Mouse (Mus musculus) Patski (cell line): ENCODE measurements around the gene Lsr. TPM values are rescaled to one million over a fixed set of nuclear protein-coding genes. Genes with fewer than 3 reads are reported as not detected.
A peak's percentile ranks its signal among the peaks of the same experiment; 100 is the strongest.

Source experiments
- ATAC-seq: fragments of 100-300 bp; one replicate; pipeline ENCODE4 v1.8.0; 2021
- CTCF ChIA-PET: fragments of 350-600 bp; sonication (Branson Sonifier 250); formaldehyde crosslinking; loops from one replicate; lab custom pipeline; 2022; ENCODE audit warnings: inconsistent platforms; lab: Charles Lee
- POLR2A ChIA-PET: fragments of 350-600 bp; sonication (Branson Sonifier 250); formaldehyde crosslinking; loops from one replicate; lab custom pipeline; 2022; ENCODE audit warnings: antibody characterized with exemption, inconsistent platforms; lab: Charles Lee
- DNase-seq: peaks from one replicate; pipeline ENCODE4 v3.0.0-alpha.2; 2011; ENCODE audit warnings: low read depth, low spot score
- H3K27me3 ChIP-seq: fragments of 371-371 bp; one replicate; pipeline ENCODE4 v1.5.1; 2021
- CTCF ChIP-seq: fragments of 100-300 bp; IDR thresholded peaks from one replicate; pipeline ENCODE4 v1.5.1; 2021
- in situ Hi-C: fragments of 300-500 bp; cut with MboI; formaldehyde crosslinking; loops from 3 replicates; pipeline ENCODE4 v1.11.1; 2018; ENCODE audit warnings: low pct_unique_long_range_greater_than_20kb, mixed read lengths
- polyA plus RNA-seq: library from polyadenylated mRNA; unstranded; gene quantifications from one replicate; pipeline ENCODE4 v1.2.3, GENCODE M21; 2021

Lsr gene
- polyA plus RNA-seq: 15.1 TPM

DNA sequence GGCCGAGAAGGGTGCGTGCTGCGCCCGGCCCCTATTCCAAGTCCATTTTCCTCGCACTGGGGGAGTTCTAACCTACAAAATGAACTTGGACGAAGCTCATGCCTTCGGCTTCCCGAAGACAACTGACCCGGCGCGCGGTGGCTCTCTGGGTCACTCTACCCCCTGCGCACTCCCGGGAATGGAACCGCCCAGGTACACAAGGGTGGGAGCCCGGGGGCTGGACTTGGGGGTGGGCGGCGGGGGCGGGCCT is at the start of gene Lsr:
Gene Lsr, minus strand, starts transcription at position 214 of the 250 bp plus-strand sequence.
- CTCF ChIA-PET: interaction anchor here (1.4 to 1.6 kb wide), 3 partner anchors 8 to 100 kb away, joined by 3 to 7 read pairs (median 5); no protein-coding TSS in a partner anchor
- in situ Hi-C loops: no loop called here
- ATAC-seq (no peak), DNase-seq (no peak)
- POLR2A ChIA-PET: interaction anchor here (0.7 kb wide), 1 partner anchor 16 kb away, joined by 3 read pairs; the partner anchor contains the start of gene Usf2
- no peak for TF ChIP-seq CTCF
- no peaks in the 10 kb centered on the region for H3K27me3 ChIP-seq

DNA sequence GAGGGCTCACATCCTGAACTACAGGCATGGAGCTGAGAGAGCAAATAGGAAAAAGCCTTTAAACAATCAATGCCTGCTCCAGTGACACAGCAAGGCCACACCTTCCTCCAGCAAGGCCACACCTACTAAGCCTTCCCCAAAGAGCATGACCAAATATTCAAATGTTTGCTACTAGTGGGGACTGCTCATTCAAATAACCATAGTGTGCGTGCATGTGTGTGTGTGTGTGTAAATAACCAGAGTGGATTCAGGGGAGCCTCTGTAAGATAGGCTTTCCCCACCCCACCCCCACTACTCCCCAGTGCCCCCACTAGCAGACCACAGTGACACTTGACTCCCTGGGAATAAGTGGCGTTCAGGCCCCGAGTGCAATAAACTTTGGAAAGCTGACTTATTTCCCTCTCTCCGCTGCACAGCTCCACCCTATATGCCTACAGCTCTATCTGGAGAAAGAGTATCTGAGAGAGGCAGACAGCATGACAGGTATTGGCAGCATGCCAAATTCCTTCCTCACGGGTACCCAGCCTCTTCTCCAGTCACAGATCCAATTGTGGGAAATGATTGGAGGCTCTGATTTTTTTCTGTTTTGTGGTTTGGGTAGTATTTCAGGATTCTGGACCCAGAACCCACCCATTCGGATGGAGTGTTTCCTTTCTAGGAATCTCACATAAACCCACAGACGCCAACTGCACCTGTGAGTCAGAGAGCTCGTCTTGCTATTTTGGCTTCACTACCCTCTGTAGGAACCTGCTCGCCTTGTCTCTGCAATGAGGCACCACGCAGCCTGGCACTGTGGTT is 44.0 kb upstream of the Lsr start:
- POLR2A ChIA-PET: no interaction called here
- TF ChIP-seq CTCF: no peak
- peak; percentile 82 for ATAC-seq
- DNase-seq: peak; percentile 89
- no peaks in the 10 kb centered on the region for H3K27me3 ChIP-seq
- in situ Hi-C loops: no loop called here
- CTCF ChIA-PET: no interaction called here

DNA sequence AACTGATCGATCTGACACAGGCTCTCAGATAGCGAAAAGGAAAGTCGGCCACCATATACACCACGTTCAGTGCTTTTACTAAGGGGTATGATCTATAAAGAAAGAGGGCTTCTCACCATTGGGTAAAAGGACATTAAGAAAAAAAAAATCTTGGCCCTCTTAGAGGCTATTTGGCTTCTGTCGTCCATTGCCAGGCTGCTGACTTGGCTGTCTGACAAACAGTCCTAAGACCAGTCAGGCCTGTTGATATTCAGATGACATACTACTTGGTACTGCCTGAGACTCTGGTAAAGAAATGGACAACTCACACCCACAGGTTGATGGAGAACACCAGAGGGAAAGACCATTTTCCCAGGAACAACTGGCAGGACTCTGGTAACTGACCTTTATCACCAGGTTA is 39.7 kb upstream of the Lsr start:
- ATAC-seq: no peak
- CTCF ChIA-PET: no interaction called here
- no peak for TF ChIP-seq CTCF
- no peaks in the 10 kb centered on the region for H3K27me3 ChIP-seq
- POLR2A ChIA-PET: no interaction called here
- no peak for DNase-seq
- in situ Hi-C loops: no loop called here

DNA sequence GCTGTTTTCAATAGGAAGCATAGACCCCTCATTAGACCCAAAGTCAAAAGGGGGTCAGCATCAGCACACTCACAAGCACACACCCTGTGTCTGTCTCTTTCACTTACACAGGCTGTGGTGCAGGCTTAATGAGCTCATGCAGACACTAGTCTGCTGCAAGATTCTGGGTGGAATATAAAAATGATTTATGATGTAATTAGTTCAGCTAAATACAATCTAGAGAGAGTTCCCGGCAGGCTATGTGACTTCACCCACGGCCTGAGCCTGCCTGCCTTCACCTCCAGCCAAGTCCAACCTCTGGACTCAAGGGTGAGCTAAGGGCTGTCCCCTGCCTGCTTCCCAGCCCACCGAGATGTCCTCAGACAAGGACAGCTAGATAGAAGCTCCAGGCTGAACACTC is 35.6 kb upstream of the Lsr start:
- in situ Hi-C loops: no loop called here
- no peaks in the 10 kb centered on the region for H3K27me3 ChIP-seq
- POLR2A ChIA-PET: no interaction called here
- CTCF ChIA-PET: no interaction called here
- DNase-seq (no peak), ATAC-seq (peak; percentile 10)
- TF ChIP-seq CTCF: no peak

DNA sequence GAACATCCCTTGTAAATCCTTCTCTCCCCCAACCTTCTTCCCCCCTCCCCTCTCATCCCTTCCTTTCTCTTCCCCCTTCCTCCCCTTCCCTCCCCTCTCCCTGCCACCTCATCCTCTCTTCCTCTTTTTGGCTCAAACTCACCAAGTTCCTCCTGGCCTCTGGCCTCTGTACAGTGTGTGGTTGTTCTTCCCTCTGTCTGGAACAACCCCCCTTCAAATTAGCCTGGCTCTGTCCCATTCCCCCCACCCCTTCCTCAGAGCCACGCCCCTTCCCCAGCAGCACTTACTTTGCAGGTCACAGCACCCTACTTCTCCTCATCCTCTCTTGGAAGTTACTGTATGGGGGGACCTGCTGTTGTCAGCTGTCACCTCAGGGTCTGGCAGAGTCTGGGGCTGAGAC is 34.9 kb upstream of the Lsr start:
- DNase-seq: no peak
- ChIA-PET POLR2A (no interaction called here), CTCF (no interaction called here)
- TF ChIP-seq CTCF: no peak
- no peak for ATAC-seq
- no peaks in the 10 kb centered on the region for H3K27me3 ChIP-seq
- in situ Hi-C loops: no loop called here

DNA sequence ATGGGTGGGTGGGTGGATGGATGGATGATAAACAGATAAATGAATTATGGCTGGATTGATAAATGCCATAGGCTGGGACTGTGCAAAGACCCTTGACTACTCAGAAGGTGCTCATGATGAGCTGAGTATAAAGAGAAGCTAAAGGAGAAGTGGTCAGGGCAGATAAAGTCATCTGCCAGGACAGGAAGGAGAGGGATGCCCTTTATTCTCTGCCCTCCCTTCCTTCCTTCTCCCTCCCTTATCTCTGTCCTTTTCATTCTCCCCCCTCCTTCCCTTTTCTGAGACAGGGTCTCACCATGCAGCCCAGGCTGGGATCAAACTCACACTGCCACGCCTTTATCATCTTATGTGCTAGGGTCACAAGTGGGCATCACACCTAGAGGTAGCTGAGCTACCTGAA is 34.5 kb upstream of the Lsr start:
- ChIA-PET POLR2A (no interaction called here), CTCF (no interaction called here)
- DNase-seq: no peak
- no peaks in the 10 kb centered on the region for H3K27me3 ChIP-seq
- no peak for TF ChIP-seq CTCF
- no peak for ATAC-seq
- in situ Hi-C loops: no loop called here

DNA sequence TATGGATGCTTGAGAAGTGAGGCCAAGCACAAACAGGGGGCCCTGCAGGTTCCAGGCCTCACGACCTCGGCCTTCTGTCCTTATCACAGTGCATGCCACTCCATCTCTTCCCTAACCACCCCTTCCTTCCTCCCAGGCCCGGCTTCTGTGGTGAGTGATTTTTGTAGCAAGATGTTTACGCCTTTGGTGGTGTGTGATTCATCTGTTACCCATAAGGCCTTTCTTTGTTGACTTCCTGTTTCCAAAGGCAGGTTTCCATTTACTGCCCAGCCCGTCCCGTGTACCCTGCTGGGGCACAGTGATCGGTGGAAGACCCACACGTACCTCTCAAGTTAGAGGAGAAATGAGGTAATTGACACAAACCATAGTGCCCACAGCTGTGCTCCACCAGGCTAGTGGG is 29.4 kb upstream of the Lsr start:
- H3K27me3 ChIP-seq: no peaks in the 10 kb centered on the region
- ATAC-seq: no peak
- DNase-seq: no peak
- ChIA-PET CTCF (no interaction called here), POLR2A (no interaction called here)
- no peak for TF ChIP-seq CTCF
- in situ Hi-C loops: no loop called here

DNA sequence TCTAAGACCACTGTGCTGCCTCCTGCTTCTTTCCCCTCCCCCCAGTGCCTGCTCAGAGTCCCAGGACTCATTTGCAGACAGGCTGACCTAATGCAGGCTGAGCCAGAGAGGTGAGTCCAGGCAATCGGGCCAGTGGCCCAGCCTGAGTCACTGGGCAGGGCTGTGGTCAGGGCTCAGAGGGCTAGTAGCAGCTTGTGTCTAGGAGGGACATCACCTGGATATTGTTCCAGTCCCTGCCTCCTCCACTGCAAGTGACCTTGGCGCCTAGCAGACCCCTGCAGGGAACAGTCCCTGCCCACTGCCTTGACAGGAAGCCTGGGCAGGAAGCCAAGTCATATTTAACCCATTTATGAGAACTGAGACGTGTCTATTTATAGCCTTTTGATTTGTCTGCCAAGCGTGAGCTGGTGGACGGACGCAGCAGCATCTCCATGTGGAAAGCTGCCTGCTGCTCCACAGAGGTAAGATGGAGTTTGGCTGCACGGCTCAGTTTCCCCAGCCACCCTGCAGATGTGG is 27.3 kb upstream of the Lsr start:
- peak; percentile 90 for ATAC-seq
- POLR2A ChIA-PET: interaction anchor here (0.5 kb wide), 1 partner anchor 44 kb away, joined by 4 read pairs; the partner anchor contains the start of gene Usf2

DNA sequence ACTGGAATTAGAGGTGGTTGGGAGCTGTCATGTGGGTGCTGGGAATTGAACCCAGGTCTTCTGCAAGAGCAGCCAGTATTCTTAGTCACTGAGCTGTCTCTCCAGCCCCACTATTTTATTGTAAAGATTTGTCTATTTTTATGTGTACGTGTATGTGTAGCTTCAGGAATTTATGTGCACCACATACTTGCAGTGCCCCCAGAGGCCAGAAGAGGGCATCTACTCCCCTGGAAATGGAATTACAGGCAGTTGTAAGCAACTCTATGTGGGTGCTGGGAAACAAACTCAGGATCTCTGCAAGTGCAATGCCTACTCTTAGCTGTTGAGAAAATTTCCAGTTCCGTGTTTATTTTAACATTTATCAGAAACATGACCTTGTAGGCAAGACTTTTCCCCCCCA is 23.2 kb upstream of the Lsr start:
- TF ChIP-seq CTCF: no peak
- ATAC-seq: no peak
- ChIA-PET CTCF (no interaction called here), POLR2A (no interaction called here)
- in situ Hi-C loops: no loop called here
- no peak for DNase-seq
- no peaks in the 10 kb centered on the region for H3K27me3 ChIP-seq

More for the DNA sequence above, 27.3 kb upstream of the Lsr start:
- peak; percentile 73 for DNase-seq
- H3K27me3 ChIP-seq: no peaks in the 10 kb centered on the region
- TF ChIP-seq CTCF: no peak
- CTCF ChIA-PET: no interaction called here
- in situ Hi-C loops: no loop called here

DNA sequence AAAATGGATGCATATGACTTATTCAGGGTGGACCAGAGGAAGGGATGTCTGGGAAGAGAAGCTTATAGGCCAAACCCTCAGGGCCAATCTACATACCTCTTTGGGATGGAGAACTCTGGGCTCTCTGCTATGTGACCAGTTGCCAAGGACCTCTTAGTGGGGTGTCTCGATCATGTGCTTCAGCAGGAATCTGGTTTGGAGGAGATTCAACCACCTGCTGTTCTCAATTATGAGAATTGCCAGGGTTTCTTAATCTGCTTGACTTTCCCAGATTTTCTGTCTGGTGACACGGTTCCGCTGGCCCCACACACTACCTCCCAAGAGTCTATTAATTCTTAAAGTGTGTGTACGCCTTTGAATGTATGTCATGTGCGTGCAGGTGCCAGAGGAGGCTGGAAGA is 20.7 kb upstream of the Lsr start:
- peak; percentile 26 for ATAC-seq
- POLR2A ChIA-PET: no interaction called here
- no peak for DNase-seq
- CTCF ChIA-PET: interaction anchor here (1.0 kb wide), 1 partner anchor 20 kb away, joined by 3 read pairs; the partner anchor contains the start of gene Fam187b
- in situ Hi-C loops: no loop called here
- TF ChIP-seq CTCF: no peak
- H3K27me3 ChIP-seq: no peaks in the 10 kb centered on the region

DNA sequence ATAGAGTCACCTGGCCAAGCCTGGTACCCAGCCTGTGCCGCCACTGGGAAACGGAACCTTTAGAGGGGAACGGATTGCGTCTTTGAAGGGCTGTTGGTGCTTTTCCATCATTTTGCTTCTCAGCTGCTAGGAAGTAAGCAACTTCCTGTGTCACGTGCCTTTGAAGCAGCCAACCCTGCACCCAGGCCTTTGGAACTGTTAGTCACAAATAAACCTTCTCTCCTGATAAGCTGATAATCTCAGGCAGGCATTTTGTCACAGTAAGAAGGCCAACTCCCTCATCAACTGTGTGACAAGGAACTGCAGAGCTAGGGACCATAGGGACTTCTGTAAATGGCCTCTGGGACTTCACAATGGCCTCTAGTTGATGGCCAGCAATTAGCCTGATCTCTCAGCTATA is 18.9 kb upstream of the Lsr start:
- H3K27me3 ChIP-seq: no peaks in the 10 kb centered on the region
- no peak for TF ChIP-seq CTCF
- DNase-seq: no peak
- POLR2A ChIA-PET: no interaction called here
- ATAC-seq: no peak
- in situ Hi-C loops: no loop called here
- CTCF ChIA-PET: interaction anchor here (1.2 kb wide), 1 partner anchor 18 kb away, joined by 3 read pairs; the partner anchor contains the start of gene Fam187b
